Mouse (Mus musculus): Measurements from ENCODE around the gene Shmt1.
"Not testable (repeated sequence)": the region's sequence is repeated elsewhere in the genome, so short reads cannot be mapped to it uniquely, and the experiment has no call there.

Shmt1 gene

GRCm38 (mm10) chr11:60811618-60812017, at the start of gene Shmt1:
Gene Shmt1 (minus strand): TSS chr11:60811718.
- not testable (repeated sequence) for DNase-seq (ENCODE audit: low spot score in 2 of 2)

- DNase-seq (ENCODE audit: low spot score in 2 of 2) = no peak
These were observed 45.1 kb upstream of the Shmt1 start for GRCm38 (mm10) chr11:60856587-60856986.

GRCm38 (mm10) chr11:60845415-60845814, 33.9 kb upstream of the Shmt1 start:
- no peak for DNase-seq (ENCODE audit: low spot score in 2 of 2)

GRCm38 (mm10) chr11:60843412-60843811, 31.9 kb upstream of the Shmt1 start:
- DNase-seq (ENCODE audit: low spot score in 2 of 2) = no peak

- DNase-seq (ENCODE audit: low spot score in 2 of 2) = no peak
These were observed 30.1 kb upstream of the Shmt1 start for GRCm38 (mm10) chr11:60841467-60842200.

GRCm38 (mm10) chr11:60837644-60838406, 26.3 kb upstream of the Shmt1 start:
- DNase-seq (ENCODE audit: low spot score in 2 of 2) = no peak

GRCm38 (mm10) chr11:60836897-60837296, 25.4 kb upstream of the Shmt1 start:
- no peak for DNase-seq (ENCODE audit: low spot score in 2 of 2)

GRCm38 (mm10) chr11:60830433-60831052, 19.0 kb upstream of the Shmt1 start, which contains the start of gene Dhrs7b:
Gene Dhrs7b (plus strand): TSS chr11:60830631.
- peak; percentile 79 to 83 for DNase-seq (ENCODE audit: low spot score in 2 of 2)

GRCm38 (mm10) chr11:60828903-60829302, 17.4 kb upstream of the Shmt1 start:
- no peak for DNase-seq (ENCODE audit: low spot score in 2 of 2)

- DNase-seq (ENCODE audit: low spot score in 2 of 2) = no peak
These were observed 15.9 kb upstream of the Shmt1 start for GRCm38 (mm10) chr11:60827241-60827945.

- no peak for DNase-seq (ENCODE audit: low spot score in 2 of 2)
These were observed 15.2 kb upstream of the Shmt1 start for GRCm38 (mm10) chr11:60826700-60827099.

GRCm38 (mm10) chr11:60825191-60825590, 13.7 kb upstream of the Shmt1 start:
- no peak for DNase-seq (ENCODE audit: low spot score in 2 of 2)

GRCm38 (mm10) chr11:60823771-60824170, 12.3 kb upstream of the Shmt1 start:
- no peak for DNase-seq (ENCODE audit: low spot score in 2 of 2)

- no peak for DNase-seq (ENCODE audit: low spot score in 2 of 2)
These were observed 4.9 kb upstream of the Shmt1 start for GRCm38 (mm10) chr11:60816398-60816797.

- peak; percentile 79 to 82 for DNase-seq (ENCODE audit: low spot score in 2 of 2)
These were observed 461 bp downstream of the Shmt1 start for GRCm38 (mm10) chr11:60811054-60811460.

- DNase-seq (ENCODE audit: low spot score in 2 of 2) = no peak
These were observed 1.2 kb downstream of the Shmt1 start for GRCm38 (mm10) chr11:60810046-60810965.

- DNase-seq (ENCODE audit: low spot score in 2 of 2) = no peak
These were observed 2.0 kb downstream of the Shmt1 start for GRCm38 (mm10) chr11:60809546-60809945.

- DNase-seq (ENCODE audit: low spot score in 2 of 2) = peak in 1 of 2 experiments; percentile 12
These were observed 3.0 kb downstream of the Shmt1 start for GRCm38 (mm10) chr11:60808286-60809070.

- no peak for DNase-seq (ENCODE audit: low spot score in 2 of 2)
These were observed 10.6 kb downstream of the Shmt1 start for GRCm38 (mm10) chr11:60800892-60801291.

GRCm38 (mm10) chr11:60799977-60800376, 11.5 kb downstream of the Shmt1 start:
- no peak for DNase-seq (ENCODE audit: low spot score in 2 of 2)
